Mouse (Mus musculus) lung, embryonic 15.5 days (tissue): Measurements from ENCODE around the gene Rpl38. TPM values are rescaled to one million over a fixed set of nuclear protein-coding genes. Genes with fewer than 3 reads are reported as not detected.

Experiments
- ATAC-seq: fragments of 200-750 bp; cut with Nextera tagmentation; 2 replicates; pipeline ENCODE4 v1.8.0; 2017; ENCODE audit warnings: moderate number of reproducible peaks, borderline replicate concordance; ENCODE audit not compliant: low FRiP score, low TSS enrichment; ENCODE audit errors: extremely low read depth
- H3K27ac ChIP-seq: fragments of 300-500 bp; sonication (generic); 2 replicates; pipeline ENCODE4 v1.5.1; 2015; ENCODE audit warnings: moderate library complexity, mild to moderate bottlenecking, inconsistent platforms
- H3K27me3 ChIP-seq: fragments of 300-500 bp; sonication (generic); 2 replicates; pipeline ENCODE4 v1.6.1; 2015; ENCODE audit warnings: inconsistent platforms
- H3K36me3 ChIP-seq: fragments of 300-500 bp; sonication (generic); 2 replicates; pipeline ENCODE4 v1.6.1; 2015; ENCODE audit warnings: inconsistent platforms
- H3K4me1 ChIP-seq: fragments of 300-500 bp; sonication (generic); 2 replicates; pipeline ENCODE4 v1.6.1; 2015; ENCODE audit warnings: inconsistent platforms
- H3K4me2 ChIP-seq: fragments of 300-500 bp; sonication (generic); 2 replicates; pipeline ENCODE4 v1.6.1; 2015; ENCODE audit warnings: inconsistent platforms, mild to moderate bottlenecking, moderate library complexity
- H3K4me3 ChIP-seq: fragments of 300-500 bp; sonication (generic); 2 replicates; pipeline ENCODE4 v1.5.1; 2015; ENCODE audit warnings: mild to moderate bottlenecking, inconsistent platforms
- H3K9ac ChIP-seq: fragments of 300-500 bp; sonication (generic); 2 replicates; pipeline ENCODE4 v1.6.1; 2015; ENCODE audit warnings: inconsistent platforms
- H3K9me3 ChIP-seq: fragments of 300-500 bp; sonication (generic); 2 replicates; pipeline ENCODE4 v1.6.1; 2016; ENCODE audit warnings: inconsistent platforms
- WGBS: fragments of 180-500 bp; shearing (Covaris S2); methylation state at CpG from one replicate; pipeline ENCODE4 v1.1.7; 2015; 5-methylcytosine and 5-hydroxymethylcytosine counted together
- polyA plus RNA-seq: library from polyadenylated mRNA; unstranded; fragments of >200 nt; fragmentation: Nextera tagmentation; extraction: Ambion mirVana; gene quantifications from 2 replicates; pipeline ENCODE4 v1.2.1, GENCODE M21; 2015

Gene Rpl38
- polyA plus RNA-seq, 1 experiment from 2014 or later, result 816 TPM

DNA sequence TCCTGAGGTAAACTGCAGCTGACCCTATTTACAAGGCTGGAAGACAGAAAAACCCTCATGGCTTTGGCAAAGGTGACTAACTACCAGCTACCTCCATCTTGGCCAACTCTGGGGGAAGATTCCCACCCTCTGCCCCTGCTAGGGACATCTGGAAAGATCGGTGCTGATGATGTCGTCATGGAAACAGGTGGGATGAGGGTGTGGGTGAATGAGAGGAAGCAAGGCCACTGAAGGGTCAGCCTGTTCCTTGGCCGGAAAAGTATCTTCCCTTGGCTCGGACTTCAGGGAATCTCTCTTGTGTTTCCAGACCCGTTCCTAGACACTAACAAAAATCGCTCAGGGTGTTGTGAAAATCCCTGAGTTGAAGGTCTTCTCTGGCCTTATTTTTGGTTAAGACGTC, 47.2 kb downstream of the Rpl38 start:
- Histone ChIP-seq H3K4me1 (no peaks in the 10 kb centered on the region), H3K4me2 (no peak overlapping the region), H3K27ac (no peak overlapping the region), H3K4me3 (no peak overlapping the region), H3K9me3 (no peaks in the 10 kb centered on the region), H3K9ac (no peak overlapping the region), H3K27me3 (no peaks in the 10 kb centered on the region), H3K36me3 (no peaks in the 10 kb centered on the region)
- WGBS, result 54% methylated on average over 7 of the region's 7 CpGs
- no peak for ATAC-seq

DNA sequence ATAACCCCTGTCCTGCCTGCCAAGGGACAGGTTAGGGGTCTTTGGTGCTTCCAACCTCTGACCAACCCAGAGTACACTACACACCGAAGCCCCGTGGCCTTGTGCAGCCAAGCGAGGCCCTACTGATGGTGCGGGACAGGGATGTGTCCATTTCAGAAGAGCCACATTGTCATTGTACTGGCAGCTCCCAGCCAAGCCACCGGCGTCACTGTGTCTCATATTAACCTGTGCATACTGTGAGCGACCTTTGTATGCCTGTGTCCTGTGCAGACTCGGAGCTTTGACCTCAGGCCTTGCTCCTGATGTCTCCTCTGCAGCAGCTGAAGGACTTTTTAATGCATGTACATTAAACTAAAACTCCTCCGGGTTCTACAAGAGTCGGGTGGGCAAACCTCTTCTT, 52.2 kb downstream of the Rpl38 start:
- H3K4me2 ChIP-seq, result no peak overlapping the region
- no peaks in the 10 kb centered on the region for H3K9me3 ChIP-seq
- no peak overlapping the region for H3K9ac ChIP-seq
- H3K27me3 ChIP-seq, result no peaks in the 10 kb centered on the region
- no peak overlapping the region for H3K4me3 ChIP-seq
- H3K27ac ChIP-seq, result no peak overlapping the region
- peaks cover 8% of the 10 kb centered on the region for H3K4me1 ChIP-seq
- 84% methylated on average over 10 of the region's 10 CpGs for WGBS
- no peak for ATAC-seq
- H3K36me3 ChIP-seq, result no peaks in the 10 kb centered on the region

Other genes starting within 250 kb of the Rpl38 start
- 11.7 and 13.5 TPM in 2 replicates for gene Ttyh2, start 6.9 kb downstream of the Rpl38 start, polyA plus RNA-seq
- 3.4 and 3.9 TPM in 2 replicates for gene Dnaic2, start 58.9 kb downstream of the Rpl38 start, polyA plus RNA-seq
- gene Kif19a, start 96.9 kb downstream of the Rpl38 start, polyA plus RNA-seq, result 0.29 and 0.40 TPM in 2 replicates
- gene Btbd17, start 127.4 kb downstream of the Rpl38 start, polyA plus RNA-seq, result 0.71 and 1.1 TPM in 2 replicates
- gene Gpr142, start 130.4 kb downstream of the Rpl38 start, polyA plus RNA-seq, result not detected in 2 replicates
- gene Gprc5c, start 182.6 kb downstream of the Rpl38 start, polyA plus RNA-seq, result 35.4 and 36.1 TPM in 2 replicates
- gene Cd300a, start 221.5 kb downstream of the Rpl38 start, polyA plus RNA-seq, result 1.2 and 1.4 TPM in 2 replicates